Mouse (Mus musculus): Measurements from ENCODE around the gene Nr2c1.

Gene Nr2c1

GRCm38 (mm10) chr10:94147756-94148531 is at the start of gene Nr2c1:
Gene Nr2c1, plus strand, starts transcription at chr10:94148023.
- DNase-seq, result peak; percentile 78 to 80

GRCm38 (mm10) chr10:94098100-94098499 is 49.7 kb upstream of the Nr2c1 start:
- DNase-seq, result no peak

- no peak for DNase-seq
These were observed 42.3 kb upstream of the Nr2c1 start for GRCm38 (mm10) chr10:94105498-94105897.

GRCm38 (mm10) chr10:94107168-94107567 is 40.7 kb upstream of the Nr2c1 start:
- no peak for DNase-seq

- DNase-seq, result no peak
These were observed 40.2 kb upstream of the Nr2c1 start for GRCm38 (mm10) chr10:94107607-94108006.

GRCm38 (mm10) chr10:94108791-94109190 is 39.0 kb upstream of the Nr2c1 start:
- DNase-seq, result no peak

- no peak for DNase-seq
These were observed 36.7 kb upstream of the Nr2c1 start for GRCm38 (mm10) chr10:94110834-94111754.

GRCm38 (mm10) chr10:94112207-94112606 is 35.6 kb upstream of the Nr2c1 start:
- DNase-seq, result no peak

- peak; percentile 35 to 77 for DNase-seq
These were observed 31.8 kb upstream of the Nr2c1 start for GRCm38 (mm10) chr10:94115893-94116599.

GRCm38 (mm10) chr10:94116781-94117340 is 31.0 kb upstream of the Nr2c1 start:
- no peak for DNase-seq

GRCm38 (mm10) chr10:94117916-94118315 is 29.9 kb upstream of the Nr2c1 start:
- no peak for DNase-seq

GRCm38 (mm10) chr10:94118993-94119392 is 28.8 kb upstream of the Nr2c1 start:
- no peak for DNase-seq

GRCm38 (mm10) chr10:94120676-94121075 is 27.1 kb upstream of the Nr2c1 start:
- DNase-seq, result no peak

GRCm38 (mm10) chr10:94122595-94122994 is 25.2 kb upstream of the Nr2c1 start:
- DNase-seq, result no peak

GRCm38 (mm10) chr10:94123581-94123980 is 24.2 kb upstream of the Nr2c1 start:
- DNase-seq, result no peak

GRCm38 (mm10) chr10:94124376-94124775 is 23.4 kb upstream of the Nr2c1 start:
- no peak for DNase-seq

- DNase-seq, result no peak
These were observed 18.1 kb upstream of the Nr2c1 start for GRCm38 (mm10) chr10:94129680-94130119.

- DNase-seq, result no peak
These were observed 14.7 kb upstream of the Nr2c1 start for GRCm38 (mm10) chr10:94133081-94133480.

- DNase-seq, result no peak
These were observed 14.1 kb upstream of the Nr2c1 start for GRCm38 (mm10) chr10:94133674-94134073.

GRCm38 (mm10) chr10:94134535-94135390 is 13.1 kb upstream of the Nr2c1 start:
- DNase-seq, result no peak

GRCm38 (mm10) chr10:94138890-94139482 is 8.8 kb upstream of the Nr2c1 start:
- DNase-seq, result no peak

Measured in spleen, adult 18-20 months (tissue).